Mouse (Mus musculus): ENCODE measurements at regions not wholly inside any gene's neighbourhood (a gene's known extent, or its start where the extent isn't known, plus 50 kb on each side); places are given as distances from the start of the nearest gene placed in this dataset.

DNA sequence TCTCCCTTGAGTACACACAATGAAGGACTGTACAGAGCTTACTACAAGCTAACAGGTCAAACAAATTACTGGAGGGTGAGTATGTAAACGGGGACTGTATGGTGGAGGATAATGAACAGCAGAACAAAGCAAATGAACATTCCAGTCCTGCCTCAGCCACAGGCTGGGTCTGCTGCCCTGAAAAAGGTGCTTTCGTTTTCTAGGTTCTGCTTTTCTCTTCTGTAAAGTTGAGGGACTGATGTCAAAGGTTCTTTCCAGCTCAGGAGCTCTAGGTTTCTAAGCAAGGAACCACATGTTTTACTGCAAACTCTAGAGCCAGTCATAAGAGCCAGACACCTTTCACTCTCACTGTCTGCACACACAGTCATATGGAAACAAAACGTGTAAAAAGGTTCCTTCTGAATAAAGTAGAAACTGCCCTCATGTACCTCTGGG is 106.1 kb upstream of the Ahr start:
- TF ChIP-seq EP300 (IDR thresholded peaks at IDR 0.05; ENCODE audit: low read length) (peak; percentile 93), RCOR1 (conservative IDR thresholded peaks at IDR 0.05; ENCODE audit: low read depth, low read length) (peak; percentile 87), TBP (conservative IDR thresholded peaks at IDR 0.05; ENCODE audit: low read depth, low read length) (peak; percentile 49; the same call in 1 of the 2 replicates), POLR2A (IDR thresholded peaks at IDR 0.05; ENCODE audit: low read depth, low read length) (no peak), MAX (IDR thresholded peaks at IDR 0.05; ENCODE audit: low read length) (peak; percentile 86), CTCF (conservative IDR thresholded peaks at IDR 0.05 in 1 of 2, IDR thresholded peaks at IDR 0.05 in 1 of 2; ENCODE audit: low read depth in 2 of 2, low read length in 2 of 2) (no peak), CHD2 (IDR thresholded peaks at IDR 0.05; ENCODE audit: low read length) (0 out of 2 replicates have a peak, but pooled peaks have one; percentile 40), NRF1 (IDR thresholded peaks at IDR 0.05; ENCODE audit: low read depth, low read length) (no peak), MAFK (IDR thresholded peaks at IDR 0.05; ENCODE audit: insufficient replicate concordance, low read length) (peak; percentile 77), ZNF384 (IDR thresholded peaks at IDR 0.05; ENCODE audit: low read depth, low read length) (no peak), HCFC1 (IDR thresholded peaks at IDR 0.05; ENCODE audit: low read depth, low read length) (no peak), CHD1 (IDR thresholded peaks at IDR 0.05; ENCODE audit: low read depth, low read length) (no peak), USF2 (conservative IDR thresholded peaks at IDR 0.05; ENCODE audit: low read depth, low read length) (no peak), ZC3H11A (IDR thresholded peaks at IDR 0.05; ENCODE audit: low read depth, low read length) (no peak)

Measured in CH12.LX (cell line).